ENCODE assay signal across 15 mouse cellular contexts in genomic region chr2:92604565-92604964, GRCm38 (mm10).
"Had no signal": no experiment of that assay in that cellular context is flagged by ENCODE, and none has a peak within 500 bp of the region (broad histone marks: within the 10 kb centered on the region; RNA-seq: fewer than 3 reads in every experiment).

No protein-coding gene starts in this region.

- H3K9ac ChIP-seq: limb, embryonic 12.5 days; liver, embryonic 13.5 days; liver, postnatal 0 days; lung, embryonic 15.5 days; neural tube, embryonic 12.5 days had no signal

- H3K36me3 ChIP-seq: limb, embryonic 12.5 days; liver, embryonic 13.5 days; lung, embryonic 15.5 days; neural tube, embryonic 12.5 days had no signal

- H3K9me3 ChIP-seq: limb, embryonic 12.5 days; liver, embryonic 13.5 days; lung, embryonic 15.5 days; neural tube, embryonic 12.5 days had no signal

- H3K4me3 ChIP-seq: limb, embryonic 12.5 days; liver, embryonic 13.5 days; lung, embryonic 15.5 days; neural tube, embryonic 12.5 days had no signal

- H3K27ac ChIP-seq: limb, embryonic 12.5 days; liver, embryonic 13.5 days; lung, embryonic 15.5 days; neural tube, embryonic 12.5 days had no signal

- H3K4me2 ChIP-seq: limb, embryonic 12.5 days; liver, embryonic 13.5 days; lung, embryonic 15.5 days; neural tube, embryonic 12.5 days had no signal

- DNase-seq: kidney, adult 18-20 months; kidney, postnatal 10 days; kidney, postnatal 4 days; liver; liver, embryonic 13.5 days; liver, postnatal 0 days; lung, postnatal 14 days; retina, postnatal 1 day; right cerebral cortex, postnatal 4 days; spleen, adult 18-20 months; thymus, adult 18-20 months; thymus, postnatal 14 days had no signal

- ATAC-seq: liver, postnatal 0 days had no signal
